Mouse (Mus musculus) midbrain, embryonic 10.5 days (tissue): ENCODE results near the gene Gm11562. TPM values are rescaled to one million over a fixed set of nuclear protein-coding genes. Genes with fewer than 3 reads are reported as not detected.

ENCODE experiments used
- DNase-seq: peaks from one replicate; pipeline ENCODE4 v3.0.0-alpha.2; 2017; ENCODE audit warnings: low spot score
- H3K27ac ChIP-seq: fragments of 300-500 bp; sonication (generic); replicated peaks from 2 replicates; pipeline ENCODE4 v1.5.1; 2016; ENCODE audit warnings: mild to moderate bottlenecking
- H3K27me3 ChIP-seq: fragments of 300-500 bp; sonication (generic); 2 replicates; pipeline ENCODE4 v1.6.1; 2016; ENCODE audit warnings: low read depth, mild to moderate bottlenecking; ENCODE audit not compliant: poor library complexity, severe bottlenecking
- H3K36me3 ChIP-seq: fragments of 300-500 bp; sonication (generic); 2 replicates; pipeline ENCODE4 v1.6.1; 2016; ENCODE audit warnings: mild to moderate bottlenecking, moderate library complexity
- H3K4me1 ChIP-seq: fragments of 300-500 bp; sonication (generic); 2 replicates; pipeline ENCODE4 v1.6.1; 2016
- H3K4me3 ChIP-seq: fragments of 300-500 bp; sonication (generic); 2 replicates; pipeline ENCODE4 v1.5.1; 2016; ENCODE audit warnings: mild to moderate bottlenecking, moderate library complexity
- H3K9me3 ChIP-seq: fragments of 300-500 bp; sonication (generic); replicated peaks from 2 replicates; pipeline ENCODE4 v1.6.1; 2016; ENCODE audit warnings: mild to moderate bottlenecking
- WGBS: fragments of 180-500 bp; shearing (Covaris S2); methylation state at CpG from one replicate; pipeline ENCODE4 v1.1.7; 2016; 5-methylcytosine and 5-hydroxymethylcytosine counted together
- polyA plus RNA-seq: library from polyadenylated mRNA; unstranded; fragments of >200 nt; fragmentation: Nextera tagmentation; extraction: Ambion mirVana; gene quantifications from 2 replicates; pipeline ENCODE4 v1.2.1, GENCODE M21; 2016

Gm11562 gene
- polyA plus RNA-seq, 1 experiment from 2014 or later, result not detected

DNA sequence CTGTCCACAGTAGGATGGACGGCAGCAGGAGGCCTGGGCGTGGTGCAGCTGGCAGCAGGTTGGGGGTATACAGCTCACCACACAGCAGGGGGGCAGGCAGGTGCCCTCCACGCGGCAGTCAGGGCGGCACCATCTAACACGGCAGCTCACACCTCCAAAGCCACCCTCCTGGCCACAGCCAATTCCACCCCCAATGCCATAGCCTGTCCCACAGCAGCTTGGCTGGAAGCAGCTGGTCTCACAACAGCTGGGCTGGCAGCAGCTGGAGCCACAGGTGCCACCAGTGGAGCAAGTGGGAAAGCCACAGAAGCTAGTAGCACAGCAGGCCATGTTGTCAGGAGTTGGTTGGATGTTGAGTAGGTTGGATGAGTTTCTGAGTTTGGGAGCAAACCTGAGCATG lies 39.6 kb downstream of the Gm11562 start, which contains the start of gene Krtap1-5:
Gene Krtap1-5 (minus strand): TSS at position 381 of the 400 bp plus-strand sequence.
- Histone ChIP-seq H3K4me3 (no peak within 1 kb of the TSS), H3K27me3 (no peaks in the 10 kb centered on the region), H3K36me3 (no peaks in the 10 kb centered on the region), H3K9me3 (no peaks in the 10 kb centered on the region), H3K27ac (no peak within 1 kb of the TSS), H3K4me1 (no peaks in the 10 kb centered on the region)
- WGBS, result 83% methylated on average over 6 of the region's 6 CpGs
- DNase-seq, result no peak

DNA sequence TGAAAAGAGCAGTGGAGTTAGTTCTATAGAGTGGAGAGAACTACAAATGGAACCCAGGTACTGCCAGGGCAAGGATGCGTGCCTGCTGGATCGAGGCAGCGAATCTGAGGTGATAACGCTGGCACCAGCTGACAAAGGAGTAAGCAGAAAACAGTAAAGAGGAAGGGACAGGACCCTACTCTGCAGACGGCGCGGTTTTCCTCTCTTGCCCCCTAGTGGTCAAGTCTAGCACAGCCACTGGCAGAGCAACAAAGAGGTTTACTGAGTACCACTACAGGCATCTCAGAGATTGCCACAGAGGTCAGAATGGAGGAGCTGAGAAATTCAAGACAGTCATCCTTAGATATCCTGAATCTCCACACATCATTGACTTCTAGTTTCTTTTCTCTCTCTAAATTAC lies 46.1 kb downstream of the Gm11562 start:
- no peaks in the 10 kb centered on the region for H3K27me3 ChIP-seq
- peak; percentile 83 for DNase-seq
- H3K27ac ChIP-seq, result no peak overlapping the region
- H3K4me3 ChIP-seq, result peak overlapping the region; percentile 12; the same call in 1 of the 2 replicates
- WGBS, result 5% methylated on average over 7 of the region's 7 CpGs
- peaks cover 15% of the 10 kb centered on the region for H3K4me1 ChIP-seq
- H3K36me3 ChIP-seq, result no peaks in the 10 kb centered on the region
- no peaks in the 10 kb centered on the region for H3K9me3 ChIP-seq

DNA sequence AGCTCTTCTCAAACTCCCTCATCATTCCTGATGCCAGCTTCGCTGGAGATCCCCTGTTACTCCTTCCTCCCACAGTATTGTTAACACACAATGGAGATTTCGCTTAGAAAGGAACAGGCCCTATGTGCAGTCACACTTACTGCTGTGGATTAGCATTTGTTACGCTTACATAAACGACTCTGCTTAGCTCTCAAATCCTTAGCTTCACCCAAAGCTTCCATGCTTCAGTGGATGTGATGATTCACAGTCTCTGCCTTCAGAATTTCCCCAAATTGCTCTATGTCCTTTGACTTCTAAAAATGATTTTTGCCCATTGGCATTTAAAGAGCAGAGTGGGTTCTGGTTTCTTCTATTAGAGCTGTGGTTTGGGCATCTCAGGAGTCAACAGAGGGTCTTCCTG lies 47.1 kb downstream of the Gm11562 start:
- WGBS, result 19% methylated on average over 4 of the region's 4 CpGs
- Histone ChIP-seq H3K9me3 (no peaks in the 10 kb centered on the region), H3K4me1 (peaks cover 15% of the 10 kb centered on the region), H3K27me3 (no peaks in the 10 kb centered on the region), H3K4me3 (no peak overlapping the region), H3K27ac (no peak overlapping the region), H3K36me3 (no peaks in the 10 kb centered on the region)
- DNase-seq, result no peak

Other genes starting within 250 kb of the Gm11562 start
- 0.21 and 0.32 TPM in 2 replicates for gene Krt28, start 245.5 kb downstream of the Gm11562 start, polyA plus RNA-seq
- 24.0 and 27.6 TPM in 2 replicates for gene Krt10, start 231.1 kb downstream of the Gm11562 start, polyA plus RNA-seq
- gene Krt12, start 198.2 kb downstream of the Gm11562 start, polyA plus RNA-seq, result not detected in 2 replicates
- gene Krt20, start 182.3 kb downstream of the Gm11562 start, polyA plus RNA-seq, result 0.65 and 0.68 TPM in 2 replicates
- not detected in 2 replicates for gene Krt23, start 127.3 kb downstream of the Gm11562 start, polyA plus RNA-seq
- gene Krt39, start 99.1 kb downstream of the Gm11562 start, polyA plus RNA-seq, result not detected in 2 replicates
- gene Krt40, start 77.3 kb downstream of the Gm11562 start, polyA plus RNA-seq, result not detected in 2 replicates
- not detected in 2 replicates for gene Krtap3-3, start 69.6 kb downstream of the Gm11562 start, polyA plus RNA-seq
- not detected in 2 replicates for gene Krtap3-2, start 63.6 kb downstream of the Gm11562 start, polyA plus RNA-seq
- not detected in 2 replicates for gene Gm11939, start 61.0 kb downstream of the Gm11562 start, polyA plus RNA-seq
- not detected in 2 replicates for gene Krtap3-1, start 53.8 kb downstream of the Gm11562 start, polyA plus RNA-seq
- not detected in 2 replicates for gene Krtap1-5, start 39.4 kb downstream of the Gm11562 start, polyA plus RNA-seq
- not detected in 2 replicates for gene Krtap1-4, start 36.8 kb downstream of the Gm11562 start, polyA plus RNA-seq
- not detected in 2 replicates for gene Krtap1-3, start 29.1 kb downstream of the Gm11562 start, polyA plus RNA-seq
- gene Krtap9-3, start 22.3 kb downstream of the Gm11562 start, polyA plus RNA-seq, result not detected in 2 replicates
- gene Gm11938, start 17.1 kb downstream of the Gm11562 start, polyA plus RNA-seq, result not detected in 2 replicates
- gene Gm11937, start 10.2 kb downstream of the Gm11562 start, polyA plus RNA-seq, result not detected in 2 replicates
- gene Krtap2-4, start 5.6 kb downstream of the Gm11562 start, polyA plus RNA-seq, result not detected in 2 replicates
- gene Krtap4-1, start 7.8 kb upstream of the Gm11562 start, polyA plus RNA-seq, result not detected in 2 replicates
- not detected in 2 replicates for gene Krtap4-2, start 14.6 kb upstream of the Gm11562 start, polyA plus RNA-seq
- not detected in 2 replicates for gene Krtap4-7, start 23.7 kb upstream of the Gm11562 start, polyA plus RNA-seq
- not detected in 2 replicates for gene Gm11555, start 29.8 kb upstream of the Gm11562 start, polyA plus RNA-seq
- gene Gm11563, start 38.5 kb upstream of the Gm11562 start, polyA plus RNA-seq, result not detected in 2 replicates
- gene Krtap4-6, start 45.5 kb upstream of the Gm11562 start, polyA plus RNA-seq, result not detected in 2 replicates
- gene Gm14190, start 70.3 kb upstream of the Gm11562 start, polyA plus RNA-seq, result not detected in 2 replicates
- not detected in 2 replicates for gene Gm14180, start 113.9 kb upstream of the Gm11562 start, polyA plus RNA-seq
- gene Gm11595, start 152.5 kb upstream of the Gm11562 start, polyA plus RNA-seq, result not detected in 2 replicates
- gene Krtap4-8, start 160.3 kb upstream of the Gm11562 start, polyA plus RNA-seq, result not detected in 2 replicates
- gene Krtap4-9, start 164.8 kb upstream of the Gm11562 start, polyA plus RNA-seq, result not detected in 2 replicates
- not detected in 2 replicates for gene Gm11596, start 173.0 kb upstream of the Gm11562 start, polyA plus RNA-seq
- gene Gm11569, start 178.5 kb upstream of the Gm11562 start, polyA plus RNA-seq, result not detected in 2 replicates
- not detected in 2 replicates for gene Gm11554, start 184.0 kb upstream of the Gm11562 start, polyA plus RNA-seq
- not detected in 2 replicates for gene Krtap4-13, start 189.5 kb upstream of the Gm11562 start, polyA plus RNA-seq
- gene Gm11564, start 195.2 kb upstream of the Gm11562 start, polyA plus RNA-seq, result not detected in 2 replicates
- not detected in 2 replicates for gene 2300003K06Rik, start 217.6 kb upstream of the Gm11562 start, polyA plus RNA-seq
- gene Krtap4-16, start 231.2 kb upstream of the Gm11562 start, polyA plus RNA-seq, result not detected in 2 replicates
- gene Gm11568, start 237.5 kb upstream of the Gm11562 start, polyA plus RNA-seq, result not detected in 2 replicates
- gene Gm11559, start 244.0 kb upstream of the Gm11562 start, polyA plus RNA-seq, result not detected in 2 replicates